Mouse (Mus musculus): ENCODE measurements around the gene Gp1bb. TPM values are rescaled to one million over a fixed set of nuclear protein-coding genes. Genes with fewer than 3 reads are reported as not detected.
A peak's percentile ranks its signal among the peaks of the same experiment; 100 is the strongest.

Gp1bb gene
- polyA plus RNA-seq, 2 experiments: 15.0 to 23.6 TPM

- Histone ChIP-seq H3K27me3 (ENCODE audit: control insufficient read depth, insufficient read depth, low read length) (peaks cover 77% of the 10 kb centered on the region), H3K9me3 (ENCODE audit: control insufficient read depth, low read length) (no peaks in the 10 kb centered on the region), H3K27ac (no peak overlapping the region), H3K9ac (replicated peaks) (no peak overlapping the region), H3K4me3 (ENCODE audit: insufficient read depth in 1 of 2, low read depth in 2 of 2, low read length in 2 of 2) (peak overlapping the region in 1 of 2 experiments; percentile 1; a peak in 1 of 4 replicates), H3K36me3 (replicated peaks; ENCODE audit: control insufficient read depth, insufficient read depth, low read depth) (no peaks in the 10 kb centered on the region), H3K4me2 (ENCODE audit: low read depth) (peak overlapping the region; percentile 33), H3K4me1 (replicated peaks; ENCODE audit: control insufficient read depth in 2 of 2, insufficient read depth in 2 of 2, low read length in 1 of 2) (no peaks in the 10 kb centered on the region)
- TF ChIP-seq CTCF (IDR thresholded peaks at IDR 0.05; ENCODE audit: low read depth) (no peak), EP300 (IDR thresholded peaks at IDR 0.05; ENCODE audit: low read depth) (no peak)
- DNase-seq (ENCODE audit: low read depth in 3 of 3, low spot score in 3 of 3) (no peak), ATAC-seq (ENCODE audit: insufficient read depth) (no peak)
- WGBS (ENCODE audit: insufficient replicate concordance): under 1% methylated on average over 62 of the region's 66 CpGs
Measured at GRCm38 (mm10) chr16:18581623-18582205, 40.5 kb downstream of the Gp1bb start.

DNA sequence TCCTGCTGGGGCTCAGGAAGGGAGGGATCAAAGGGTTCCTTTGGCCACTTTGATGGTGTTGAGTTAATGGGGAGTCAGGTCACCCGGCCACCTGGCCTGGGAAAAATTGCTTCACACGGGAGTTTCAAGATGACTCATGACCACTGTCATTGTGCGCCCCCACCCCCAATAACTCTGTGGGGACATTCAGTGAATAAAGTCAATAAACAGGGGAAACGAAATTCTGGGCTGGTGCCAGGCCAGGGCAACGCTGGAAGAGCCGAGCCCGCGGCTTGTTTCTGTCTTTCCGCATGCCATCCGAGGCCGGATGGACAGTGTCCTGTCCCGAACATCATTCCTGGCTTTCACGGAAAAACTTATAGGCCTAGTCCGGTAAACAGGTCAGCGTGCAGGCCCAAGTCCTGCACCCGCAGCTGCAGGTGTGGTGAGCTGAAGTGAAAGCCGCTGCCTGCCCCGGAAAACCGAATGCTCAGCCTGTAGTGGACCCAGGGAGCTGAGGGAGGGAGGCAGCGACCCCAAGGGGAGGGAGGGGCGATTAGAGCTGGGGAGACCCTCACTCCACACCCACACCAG is 41.1 kb downstream of the Gp1bb start:
- Histone ChIP-seq H3K4me3 (ENCODE audit: insufficient read depth in 1 of 2, low read depth in 2 of 2, low read length in 2 of 2) (no peak overlapping the region; a peak in 1 of 4 replicates), H3K4me2 (ENCODE audit: low read depth) (peak overlapping the region; percentile 33), H3K9me3 (ENCODE audit: control insufficient read depth, low read length) (no peaks in the 10 kb centered on the region), H3K36me3 (replicated peaks; ENCODE audit: control insufficient read depth, insufficient read depth, low read depth) (no peaks in the 10 kb centered on the region), H3K4me1 (replicated peaks; ENCODE audit: control insufficient read depth in 2 of 2, insufficient read depth in 2 of 2, low read length in 1 of 2) (no peaks in the 10 kb centered on the region), H3K27ac (no peak overlapping the region), H3K9ac (replicated peaks) (no peak overlapping the region), H3K27me3 (ENCODE audit: control insufficient read depth, insufficient read depth, low read length) (peaks cover 72% of the 10 kb centered on the region)
- DNase-seq (ENCODE audit: low read depth in 3 of 3, low spot score in 3 of 3) (no peak), ATAC-seq (ENCODE audit: insufficient read depth) (no peak)
- 6% methylated on average over 21 of the region's 21 CpGs for WGBS (ENCODE audit: insufficient replicate concordance)
- TF ChIP-seq CTCF (IDR thresholded peaks at IDR 0.05; ENCODE audit: low read depth) (no peak), EP300 (IDR thresholded peaks at IDR 0.05; ENCODE audit: low read depth) (no peak)

GRCm38 (mm10) chr16:18580389-18580788 is 41.8 kb downstream of the Gp1bb start:
- H3K27ac ChIP-seq: no peak overlapping the region
- DNase-seq (ENCODE audit: low read depth in 3 of 3, low spot score in 3 of 3) (no peak), ATAC-seq (ENCODE audit: insufficient read depth) (no peak)
- H3K9ac ChIP-seq (replicated peaks): no peak overlapping the region
- H3K4me1 ChIP-seq (replicated peaks; ENCODE audit: control insufficient read depth in 2 of 2, insufficient read depth in 2 of 2, low read length in 1 of 2): no peaks in the 10 kb centered on the region
- TF ChIP-seq EP300 (IDR thresholded peaks at IDR 0.05; ENCODE audit: low read depth) (no peak), CTCF (IDR thresholded peaks at IDR 0.05; ENCODE audit: low read depth) (no peak)
- H3K27me3 ChIP-seq (ENCODE audit: control insufficient read depth, insufficient read depth, low read length): peaks cover 64% of the 10 kb centered on the region
- H3K4me2 ChIP-seq (ENCODE audit: low read depth): no peak overlapping the region
- H3K9me3 ChIP-seq (ENCODE audit: control insufficient read depth, low read length): no peaks in the 10 kb centered on the region
- H3K36me3 ChIP-seq (replicated peaks; ENCODE audit: control insufficient read depth, insufficient read depth, low read depth): no peaks in the 10 kb centered on the region
- 29% methylated on average over 2 of the region's 2 CpGs for WGBS (ENCODE audit: insufficient replicate concordance)
- no peak overlapping the region for H3K4me3 ChIP-seq (ENCODE audit: insufficient read depth in 1 of 2, low read depth in 2 of 2, low read length in 2 of 2)

DNA sequence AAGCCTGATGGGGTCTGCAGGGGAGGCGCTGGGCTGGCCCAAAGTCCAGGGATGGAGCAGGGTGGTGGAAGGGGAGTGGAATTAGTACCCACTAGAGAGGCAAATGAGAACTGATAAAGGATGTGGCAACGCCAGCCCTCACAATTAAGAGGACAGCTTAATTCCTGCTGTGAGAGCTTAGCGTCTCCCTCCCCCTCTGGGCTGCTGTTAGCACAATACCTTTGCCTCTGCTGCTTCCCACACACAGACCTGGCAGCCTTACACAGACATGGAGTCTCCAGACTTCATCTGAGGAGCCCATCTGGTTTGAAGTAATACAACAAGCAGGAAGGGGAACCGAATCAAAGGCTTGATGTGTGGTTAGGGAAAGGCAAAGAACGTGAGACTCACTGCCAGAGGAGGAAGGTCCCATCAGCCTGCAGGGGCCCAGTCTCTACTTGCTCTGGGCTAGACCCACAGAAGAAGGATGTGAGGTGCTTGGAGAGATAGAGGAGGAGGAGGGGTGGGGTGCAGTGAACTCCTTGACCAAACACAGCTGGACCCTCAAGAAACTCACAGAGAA is 44.5 kb downstream of the Gp1bb start:
- WGBS (ENCODE audit: insufficient replicate concordance): 24% methylated on average over 5 of the region's 5 CpGs

GRCm38 (mm10) chr16:18577071-18577470 is 45.1 kb downstream of the Gp1bb start:
- H3K9me3 ChIP-seq (ENCODE audit: control insufficient read depth, low read length): no peaks in the 10 kb centered on the region
- DNase-seq (ENCODE audit: low read depth in 3 of 3, low spot score in 3 of 3) (no peak), ATAC-seq (ENCODE audit: insufficient read depth) (no peak)
- H3K27ac ChIP-seq: no peak overlapping the region
- peaks cover 31% of the 10 kb centered on the region for H3K27me3 ChIP-seq (ENCODE audit: control insufficient read depth, insufficient read depth, low read length)
- no peak overlapping the region for H3K9ac ChIP-seq (replicated peaks)
- H3K36me3 ChIP-seq (replicated peaks; ENCODE audit: control insufficient read depth, insufficient read depth, low read depth): no peaks in the 10 kb centered on the region
- no peak overlapping the region for H3K4me3 ChIP-seq (ENCODE audit: insufficient read depth in 1 of 2, low read depth in 2 of 2, low read length in 2 of 2)
- TF ChIP-seq CTCF (IDR thresholded peaks at IDR 0.05; ENCODE audit: low read depth) (no peak), EP300 (IDR thresholded peaks at IDR 0.05; ENCODE audit: low read depth) (no peak)
- no peak overlapping the region for H3K4me2 ChIP-seq (ENCODE audit: low read depth)
- H3K4me1 ChIP-seq (replicated peaks; ENCODE audit: control insufficient read depth in 2 of 2, insufficient read depth in 2 of 2, low read length in 1 of 2): no peaks in the 10 kb centered on the region
- WGBS (ENCODE audit: insufficient replicate concordance): 30% methylated on average over 3 of the region's 3 CpGs

More for the DNA sequence above, 44.5 kb downstream of the Gp1bb start:
- Histone ChIP-seq H3K9ac (replicated peaks) (no peak overlapping the region), H3K36me3 (replicated peaks; ENCODE audit: control insufficient read depth, insufficient read depth, low read depth) (no peaks in the 10 kb centered on the region), H3K27ac (no peak overlapping the region), H3K9me3 (ENCODE audit: control insufficient read depth, low read length) (no peaks in the 10 kb centered on the region), H3K4me3 (ENCODE audit: insufficient read depth in 1 of 2, low read depth in 2 of 2, low read length in 2 of 2) (no peak overlapping the region), H3K4me1 (replicated peaks; ENCODE audit: control insufficient read depth in 2 of 2, insufficient read depth in 2 of 2, low read length in 1 of 2) (no peaks in the 10 kb centered on the region), H3K27me3 (ENCODE audit: control insufficient read depth, insufficient read depth, low read length) (peaks cover 37% of the 10 kb centered on the region), H3K4me2 (ENCODE audit: low read depth) (no peak overlapping the region)
- TF ChIP-seq EP300 (IDR thresholded peaks at IDR 0.05; ENCODE audit: low read depth) (no peak), CTCF (IDR thresholded peaks at IDR 0.05; ENCODE audit: low read depth) (no peak)
- DNase-seq (ENCODE audit: low read depth in 3 of 3, low spot score in 3 of 3) (no peak), ATAC-seq (ENCODE audit: insufficient read depth) (no peak)

Data from liver, embryonic 14.5 days (tissue).